Mouse (Mus musculus) forebrain, embryonic 16.5 days (tissue): Measurements from ENCODE around the gene Snrpd3. TPM values are rescaled to one million over a fixed set of nuclear protein-coding genes. Genes with fewer than 3 reads are reported as not detected.

Source experiments
- ATAC-seq: fragments of 200-750 bp; cut with Nextera tagmentation; 2 replicates; pipeline ENCODE4 v1.8.0; 2017; ENCODE audit warnings: mild to moderate bottlenecking, moderate library complexity
- H3K27ac ChIP-seq: fragments of 300-500 bp; sonication (generic); 2 replicates; pipeline ENCODE4 v1.5.1; 2014; ENCODE audit warnings: low read length, control low read depth
- H3K27me3 ChIP-seq: fragments of 300-500 bp; sonication (generic); replicated peaks from 2 replicates; pipeline ENCODE4 v1.6.1; 2014; ENCODE audit warnings: low read length; ENCODE audit not compliant: control insufficient read depth, insufficient read depth
- H3K36me3 ChIP-seq: fragments of 300-500 bp; sonication (generic); 2 replicates; pipeline ENCODE4 v1.6.1; 2014; ENCODE audit not compliant: control insufficient read depth, insufficient read depth
- H3K4me1 ChIP-seq: fragments of 300-500 bp; sonication (generic); replicated peaks from 2 replicates; pipeline ENCODE4 v1.6.1; 2014; ENCODE audit warnings: low read length; ENCODE audit not compliant: control insufficient read depth, insufficient read depth
- H3K4me2 ChIP-seq: fragments of 300-500 bp; sonication (generic); 2 replicates; pipeline ENCODE4 v1.6.1; 2014; ENCODE audit warnings: mild to moderate bottlenecking, low read length, control low read depth
- H3K4me3 ChIP-seq: fragments of 300-500 bp; sonication (generic); replicated peaks from 2 replicates; pipeline ENCODE4 v1.5.1; 2014; ENCODE audit warnings: mild to moderate bottlenecking, low read length, control low read depth
- H3K9ac ChIP-seq: fragments of 300-500 bp; sonication (generic); replicated peaks from 2 replicates; pipeline ENCODE4 v1.6.1; 2014; ENCODE audit warnings: low read depth, low read length, control low read depth
- H3K9me3 ChIP-seq: fragments of 300-500 bp; sonication (generic); 2 replicates; pipeline ENCODE4 v1.6.1; 2016; ENCODE audit warnings: low read length; ENCODE audit not compliant: control insufficient read depth
- WGBS: fragments of 180-500 bp; shearing (Covaris S2); extraction: QIAGEN DNeasy Blood & Tissue Kit; methylation state at CpG from one replicate; pipeline ENCODE4 v1.1.7; 2014; 5-methylcytosine and 5-hydroxymethylcytosine counted together
- polyA plus RNA-seq: library from polyadenylated mRNA; unstranded; fragments of >200 nt; fragmentation: Nextera tagmentation; extraction: Ambion mirVana; gene quantifications from 2 replicates; pipeline ENCODE4 v1.2.1, GENCODE M21; 2015

The Snrpd3 gene
- polyA plus RNA-seq, 1 experiment from 2014 or later = 147 TPM

DNA sequence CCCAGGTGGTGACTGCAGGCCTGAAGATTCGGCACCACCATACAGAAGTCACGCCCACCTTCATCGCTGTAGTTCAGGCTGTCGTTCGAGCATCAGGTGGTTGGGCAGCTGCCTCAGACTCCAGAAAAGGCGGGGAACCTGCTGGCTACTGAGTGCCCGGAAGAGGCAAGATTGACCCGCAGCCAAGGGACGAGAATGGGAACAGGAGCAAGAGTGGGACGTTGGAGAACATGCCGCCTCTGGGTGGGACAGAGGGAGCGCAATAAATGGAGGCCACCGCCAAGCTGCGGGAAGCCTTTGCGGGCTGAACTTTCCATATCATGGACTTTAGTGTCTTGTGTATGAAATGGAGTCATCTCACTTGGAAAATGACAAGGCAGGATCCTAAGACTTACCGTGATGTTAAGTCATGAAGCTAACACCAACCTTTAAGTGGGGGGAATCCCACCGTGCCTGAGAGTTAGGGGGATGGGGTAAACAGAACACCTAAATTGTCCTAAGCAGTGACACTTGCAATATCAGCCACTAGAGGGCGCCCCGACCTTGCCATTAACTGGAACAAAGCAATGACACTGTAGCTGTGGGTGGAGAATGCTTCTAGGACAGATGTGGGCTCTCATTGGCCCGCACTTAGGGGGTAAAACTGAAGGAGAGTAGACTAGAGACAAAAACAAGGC is 68.7 kb downstream of the Snrpd3 start:
- Histone ChIP-seq H3K9ac (0 out of 2 replicates have a peak overlapping the region, but pooled peaks have one; percentile 16), H3K4me3 (no peak overlapping the region), H3K9me3 (no peaks in the 10 kb centered on the region), H3K4me1 (peaks cover 10% of the 10 kb centered on the region), H3K27ac (no peak overlapping the region), H3K4me2 (peak overlapping the region; percentile 20), H3K27me3 (no peaks in the 10 kb centered on the region), H3K36me3 (no peaks in the 10 kb centered on the region)
- WGBS = 17% methylated on average over 20 of the region's 20 CpGs
- ATAC-seq = peak; percentile 86

DNA sequence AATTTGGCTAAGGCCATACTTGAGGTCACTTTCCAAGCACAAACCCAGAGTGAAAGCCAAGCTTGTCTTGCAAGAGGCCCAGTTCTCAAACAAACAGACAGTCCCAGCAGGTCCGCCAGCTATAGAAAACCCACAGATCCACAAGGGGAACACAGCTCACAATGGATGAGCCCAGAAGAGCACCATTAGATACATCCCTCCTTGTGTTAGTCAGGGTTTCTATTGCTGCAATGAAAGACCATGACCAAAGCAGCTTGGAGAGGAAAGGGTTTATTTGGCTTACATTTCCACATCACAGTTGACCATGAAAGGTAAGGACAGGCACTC is 69.2 kb downstream of the Snrpd3 start:
- H3K4me1 ChIP-seq = peaks cover 10% of the 10 kb centered on the region
- peak; percentile 36 for ATAC-seq
- no peak overlapping the region for H3K4me3 ChIP-seq
- no peaks in the 10 kb centered on the region for H3K27me3 ChIP-seq
- no peak overlapping the region for H3K27ac ChIP-seq
- H3K9ac ChIP-seq = no peak overlapping the region
- 79% methylated on average over 1 of the region's 1 CpGs for WGBS
- no peaks in the 10 kb centered on the region for H3K9me3 ChIP-seq
- no peak overlapping the region for H3K4me2 ChIP-seq
- H3K36me3 ChIP-seq = no peaks in the 10 kb centered on the region

Other genes starting within 250 kb of the Snrpd3 start
- 9.9 and 11.7 TPM in 2 replicates for gene Adora2a, start 200.7 kb upstream of the Snrpd3 start, polyA plus RNA-seq
- 0.10 TPM in 1 of 2 replicates, not detected in the other for gene Upb1, start 116.4 kb upstream of the Snrpd3 start, polyA plus RNA-seq
- gene Gucd1, start 421 bp downstream of the Snrpd3 start, polyA plus RNA-seq = 17.3 and 22.2 TPM in 2 replicates
- 18.0 and 23.4 TPM in 2 replicates for gene Lrrc75b, start 42.8 kb downstream of the Snrpd3 start, polyA plus RNA-seq
- 0.53 and 1.0 TPM in 2 replicates for gene Ggt1, start 44.1 kb downstream of the Snrpd3 start, polyA plus RNA-seq
- 2.0 and 3.7 TPM in 2 replicates for gene Ggt5, start 71.8 kb downstream of the Snrpd3 start, polyA plus RNA-seq
- gene Susd2, start 126.5 kb downstream of the Snrpd3 start, polyA plus RNA-seq = 1.2 and 1.3 TPM in 2 replicates
- gene Cabin1, start 246.8 kb downstream of the Snrpd3 start, polyA plus RNA-seq = 33.2 and 41.1 TPM in 2 replicates